Mouse (Mus musculus) embryonic fibroblast, embryonic 13.5 days (primary cell): ENCODE results near the gene Ski.

Source experiments
- CTCF ChIP-seq: IDR thresholded peaks from 2 replicates; pipeline ENCODE4 v1.5.1; 2011; ENCODE audit warnings: mild to moderate bottlenecking, control low read depth, low read length, moderate library complexity, borderline replicate concordance; ENCODE audit not compliant: insufficient read depth
- POLR2A ChIP-seq: IDR thresholded peaks from 2 replicates; pipeline ENCODE4 v1.6.1; 2011; ENCODE audit warnings: low read depth, mild to moderate bottlenecking, control low read depth, low read length, moderate library complexity

DNA sequence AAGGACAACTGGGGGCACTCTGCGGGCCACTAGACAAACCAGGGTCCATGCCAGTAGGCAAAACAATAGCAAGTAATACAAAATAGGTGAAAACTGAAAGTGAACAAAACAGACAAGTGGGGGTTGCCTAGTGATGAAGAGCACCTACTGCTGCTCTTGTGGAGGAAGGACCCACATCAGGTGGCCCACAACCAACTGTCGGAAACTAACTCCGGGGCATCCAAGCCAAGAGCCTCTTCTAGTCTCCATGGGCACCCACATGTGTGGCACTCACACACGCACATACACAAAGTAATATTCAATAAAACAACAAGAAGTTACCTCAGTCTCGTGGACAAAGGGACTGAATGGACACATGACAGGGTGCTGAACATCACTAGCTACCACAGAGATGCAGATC is 12.9 kb downstream of the Ski start:
- TF ChIP-seq POLR2A (no peak), CTCF (no peak)
